Mouse (Mus musculus) MEL (cell line): ENCODE measurements at regions not wholly inside any gene's neighbourhood (a gene's known extent, or its start where the extent isn't known, plus 50 kb on each side); places are given as distances from the start of the nearest gene placed in this dataset.

Experiments used
- DNase-seq: peaks from one replicate; pipeline ENCODE4 v3.0.0; 2011; ENCODE audit warnings: low read depth, low spot score
- H3K27ac ChIP-seq: 2 replicates; pipeline ENCODE4 v1.5.1; 2012; ENCODE audit warnings: low read depth, mild to moderate bottlenecking, control low read depth, low read length, moderate library complexity; ENCODE audit not compliant: control insufficient read depth
- H3K27me3 ChIP-seq, 2 experiments: fragments of 150-350 bp in 1 of 2; sonication (generic) in 1 of 2; 2 replicates each; pipeline ENCODE4 v1.6.1; 2012; ENCODE audit warnings: low read length in 2 of 2, mild to moderate bottlenecking in 2 of 2, improper control_type of control experiment in 1 of 2, moderate library complexity in 1 of 2; ENCODE audit not compliant: insufficient read depth in 2 of 2, control insufficient read depth in 1 of 2
- H3K36me3 ChIP-seq, 2 experiments: 2 replicates each; pipeline ENCODE4 v1.6.1; 2012 to 2014; ENCODE audit warnings: low read length in 2 of 2, improper control_type of control experiment in 1 of 2, inconsistent platforms in 1 of 2, mild to moderate bottlenecking in 1 of 2; ENCODE audit not compliant: insufficient read depth in 2 of 2, control insufficient read depth in 1 of 2
- H3K4me1 ChIP-seq, 2 experiments: fragments of 150-350 bp in 1 of 2; sonication (generic) in 1 of 2; 2 replicates each; pipeline ENCODE4 v1.6.1; 2012; ENCODE audit warnings: low read length in 2 of 2, improper control_type of control experiment in 1 of 2, mild to moderate bottlenecking in 1 of 2; ENCODE audit not compliant: insufficient read depth in 2 of 2, control insufficient read depth in 1 of 2
- H3K4me3 ChIP-seq, 2 experiments: fragments of 150-350 bp in 1 of 2; sonication (generic) in 1 of 2; 2 replicates each; pipeline ENCODE4 v1.5.1; 2012; ENCODE audit warnings: low read depth in 2 of 2, low read length in 2 of 2, mild to moderate bottlenecking in 2 of 2, moderate library complexity in 2 of 2, control low read depth in 1 of 2, improper control_type of control experiment in 1 of 2; ENCODE audit not compliant: control insufficient read depth in 1 of 2, insufficient read depth in 1 of 2
- H3K79me2 ChIP-seq: 2 replicates; pipeline ENCODE4 v1.6.1; 2012; ENCODE audit warnings: mild to moderate bottlenecking, low read length, moderate library complexity; ENCODE audit not compliant: control insufficient read depth, poor library complexity, insufficient read depth
- H3K9ac ChIP-seq: 2 replicates; pipeline ENCODE4 v1.6.1; 2012; ENCODE audit warnings: low read depth, mild to moderate bottlenecking, control low read depth, low read length, moderate library complexity; ENCODE audit not compliant: control insufficient read depth, poor library complexity, severe bottlenecking
- H3K9me3 ChIP-seq: fragments of 150-350 bp; sonication (generic); replicated peaks from 2 replicates; pipeline ENCODE4 v1.6.1; 2012; ENCODE audit warnings: mild to moderate bottlenecking, low read length, improper control_type of control experiment, moderate library complexity; ENCODE audit not compliant: insufficient read depth
- BHLHE40 ChIP-seq: IDR thresholded peaks from 2 replicates; pipeline ENCODE4 v1.6.1; 2012; ENCODE audit warnings: low read depth, mild to moderate bottlenecking, inconsistent platforms, low read length, improper control_type of control experiment, borderline replicate concordance
- CHD1 ChIP-seq: IDR thresholded peaks from 2 replicates; pipeline ENCODE4 v1.6.1; 2012; ENCODE audit warnings: low read depth, mild to moderate bottlenecking, inconsistent platforms, low read length, improper control_type of control experiment
- CTCF ChIP-seq, 3 experiments: IDR thresholded peaks in 2 of 3; conservative IDR thresholded peaks in 1 of 3; 2 replicates each; pipeline ENCODE4 v1.5.1; 2011 to 2012; ENCODE audit warnings: low read length in 3 of 3, low read depth in 2 of 3, mild to moderate bottlenecking in 2 of 3, improper control_type of control experiment in 1 of 3, inconsistent platforms in 1 of 3, mixed read lengths in 1 of 3, moderate library complexity in 1 of 3; ENCODE audit not compliant: control insufficient read depth in 1 of 3, insufficient read depth in 1 of 3, poor library complexity in 1 of 3, severe bottlenecking in 1 of 3
- ELF1 ChIP-seq: IDR thresholded peaks from 2 replicates; pipeline ENCODE4 v1.6.1; 2014; ENCODE audit warnings: low read depth, mild to moderate bottlenecking, inconsistent platforms, low read length, improper control_type of control experiment, moderate library complexity
- EP300 ChIP-seq, 2 experiments: IDR thresholded peaks; 2 replicates each; pipeline ENCODE4 v1.6.1; 2011; ENCODE audit warnings: improper control_type of control experiment in 2 of 2, low read length in 2 of 2, low read depth in 1 of 2, mild to moderate bottlenecking in 1 of 2
- HCFC1 ChIP-seq: IDR thresholded peaks from 2 replicates; pipeline ENCODE4 v1.6.1; 2012; ENCODE audit warnings: low read depth, mild to moderate bottlenecking, inconsistent platforms, low read length, improper control_type of control experiment, moderate library complexity
- MAFK ChIP-seq: IDR thresholded peaks from 2 replicates; pipeline ENCODE4 v1.6.1; 2011; ENCODE audit warnings: low read depth, mild to moderate bottlenecking, low read length, improper control_type of control experiment, borderline replicate concordance
- MAX ChIP-seq: IDR thresholded peaks from 2 replicates; pipeline ENCODE4 v1.6.1; 2011; ENCODE audit warnings: low read length, improper control_type of control experiment
- MAZ ChIP-seq: IDR thresholded peaks from 2 replicates; pipeline ENCODE4 v1.6.1; 2012; ENCODE audit warnings: low read depth, mild to moderate bottlenecking, inconsistent platforms, low read length, improper control_type of control experiment
- MXI1 ChIP-seq: IDR thresholded peaks from 2 replicates; pipeline ENCODE4 v1.6.1; 2011; ENCODE audit warnings: mild to moderate bottlenecking, low read depth, low read length, improper control_type of control experiment
- MYC ChIP-seq: IDR thresholded peaks from 2 replicates; pipeline ENCODE4 v1.6.1; 2011; ENCODE audit warnings: low read depth, mild to moderate bottlenecking, low read length, improper control_type of control experiment, moderate library complexity
- NELFE ChIP-seq: IDR thresholded peaks from 2 replicates; pipeline ENCODE4 v1.6.1; 2011; ENCODE audit warnings: low read depth, low read length, improper control_type of control experiment
- NRF1 ChIP-seq: IDR thresholded peaks from 2 replicates; pipeline ENCODE4 v1.6.1; 2014; ENCODE audit warnings: low read depth, mild to moderate bottlenecking, inconsistent platforms, low read length, improper control_type of control experiment, moderate library complexity; ENCODE audit not compliant: poor library complexity, insufficient read depth, severe bottlenecking
- POLR2A ChIP-seq, 2 experiments: IDR thresholded peaks; 2 replicates each; pipeline ENCODE4 v1.6.1; 2011 to 2012; ENCODE audit warnings: low read length in 2 of 2, mild to moderate bottlenecking in 2 of 2, control low read depth in 1 of 2, improper control_type of control experiment in 1 of 2, low read depth in 1 of 2, moderate library complexity in 1 of 2; ENCODE audit not compliant: control insufficient read depth in 1 of 2, insufficient read depth in 1 of 2, poor library complexity in 1 of 2
- POLR2AphosphoS5 ChIP-seq: IDR thresholded peaks from 2 replicates; pipeline ENCODE4 v1.6.1; 2012; ENCODE audit warnings: low read depth, borderline replicate concordance, mild to moderate bottlenecking, inconsistent platforms, low read length, moderate library complexity, mixed read lengths
- RAD21 ChIP-seq: IDR thresholded peaks from 2 replicates; pipeline ENCODE4 v1.6.1; 2011; ENCODE audit warnings: mild to moderate bottlenecking, low read depth, low read length, improper control_type of control experiment
- TAL1 ChIP-seq: IDR thresholded peaks from 2 replicates; pipeline ENCODE4 v1.6.1; 2012; ENCODE audit warnings: mild to moderate bottlenecking, inconsistent platforms, low read length, moderate library complexity, mixed read lengths
- TBP ChIP-seq: IDR thresholded peaks from 2 replicates; pipeline ENCODE4 v1.8.0; 2011; ENCODE audit warnings: low read depth, low read length, improper control_type of control experiment
- TCF12 ChIP-seq: IDR thresholded peaks from 2 replicates; pipeline ENCODE4 v1.6.1; 2014; ENCODE audit warnings: low read depth, mild to moderate bottlenecking, inconsistent platforms, low read length, improper control_type of control experiment, moderate library complexity
- USF2 ChIP-seq, 2 experiments: IDR thresholded peaks; 2 replicates each; pipeline ENCODE4 v1.6.1; 2011 to 2012; ENCODE audit warnings: improper control_type of control experiment in 2 of 2, low read length in 2 of 2, borderline replicate concordance in 1 of 2, inconsistent platforms in 1 of 2, low read depth in 1 of 2, mild to moderate bottlenecking in 1 of 2; ENCODE audit not compliant: insufficient read depth in 1 of 2
- ZC3H11A ChIP-seq: IDR thresholded peaks from 2 replicates; pipeline ENCODE4 v1.6.1; 2012; ENCODE audit warnings: low read depth, mild to moderate bottlenecking, inconsistent platforms, low read length, improper control_type of control experiment
- ZMIZ1 ChIP-seq: IDR thresholded peaks from 2 replicates; pipeline ENCODE4 v1.6.1; 2012; ENCODE audit warnings: low read depth, mild to moderate bottlenecking, inconsistent platforms, low read length, improper control_type of control experiment, moderate library complexity
- ZNF384 ChIP-seq: IDR thresholded peaks from 2 replicates; pipeline ENCODE4 v1.6.1; 2012; ENCODE audit warnings: low read depth, mild to moderate bottlenecking, inconsistent platforms, low read length, improper control_type of control experiment

DNA sequence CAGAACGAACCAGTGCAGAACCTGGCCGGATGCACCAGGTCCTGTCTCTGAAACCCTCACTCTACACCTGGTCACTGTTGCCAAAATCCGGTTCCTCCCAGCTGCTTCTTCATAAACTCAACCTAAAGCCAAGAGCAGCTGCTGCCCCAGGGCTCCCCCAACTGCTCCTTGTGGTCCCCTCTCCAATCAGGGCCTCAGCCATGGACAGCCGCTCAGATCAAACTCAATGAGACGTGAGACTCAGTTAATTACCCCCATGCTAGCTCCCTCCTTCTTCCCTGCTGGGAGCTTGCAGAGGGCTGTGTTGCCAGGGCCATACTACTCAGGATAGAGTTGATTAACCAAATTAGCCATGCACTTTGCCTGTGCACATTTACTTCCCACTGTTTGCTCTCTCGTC lies 240.8 kb upstream of the Pard3b start:
- Histone ChIP-seq H3K36me3 (no peaks in the 10 kb centered on the region), H3K9ac (no peak overlapping the region), H3K27me3 (no peaks in the 10 kb centered on the region), H3K27ac (no peak overlapping the region), H3K4me3 (no peak overlapping the region), H3K79me2 (no peaks in the 10 kb centered on the region), H3K9me3 (no peaks in the 10 kb centered on the region), H3K4me1 (no peaks in the 10 kb centered on the region)
- no peak for DNase-seq
- TF ChIP-seq POLR2A (IDR thresholded peaks at IDR 0.05; ENCODE audit: control insufficient read depth in 1 of 2, insufficient read depth in 1 of 2, low read depth in 1 of 2, low read length in 2 of 2, poor library complexity in 1 of 2) (no peak), NELFE (no peak), CHD1 (no peak), MYC (no peak), ELF1 (no peak), TAL1 (no peak), ZC3H11A (no peak), HCFC1 (no peak), MXI1 (no peak), TBP (no peak), RAD21 (no peak), TCF12 (no peak), MAX (no peak), EP300 (IDR thresholded peaks at IDR 0.05; ENCODE audit: low read depth in 1 of 2, low read length in 2 of 2) (no peak), NRF1 (no peak), BHLHE40 (no peak), MAZ (no peak), USF2 (IDR thresholded peaks at IDR 0.05; ENCODE audit: borderline replicate concordance in 1 of 2, insufficient read depth in 1 of 2, low read depth in 1 of 2, low read length in 2 of 2) (no peak), MAFK (no peak)

DNA sequence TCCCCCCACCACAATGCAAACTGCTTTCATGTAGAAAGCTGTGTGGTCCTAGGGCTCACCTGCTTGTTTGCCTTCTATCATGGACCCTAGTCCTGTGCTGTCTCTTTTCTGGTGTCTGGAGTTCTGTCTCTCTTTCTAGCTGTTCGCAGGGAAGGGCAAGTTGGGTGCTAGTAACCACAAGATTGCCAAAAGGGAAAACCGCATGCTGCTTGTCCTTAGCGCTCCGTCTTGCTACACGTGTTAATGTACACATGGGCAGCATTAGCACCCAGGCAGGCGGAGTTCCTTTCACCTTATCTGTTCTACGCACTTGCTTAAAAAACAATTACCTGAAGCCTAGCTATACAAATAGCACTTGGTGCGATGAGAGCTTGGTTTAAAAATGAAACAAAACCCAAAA lies 236.3 kb upstream of the Pard3b start:
- no peak overlapping the region for H3K27ac ChIP-seq
- H3K4me1 ChIP-seq: no peaks in the 10 kb centered on the region
- no peaks in the 10 kb centered on the region for H3K9me3 ChIP-seq
- no peaks in the 10 kb centered on the region for H3K79me2 ChIP-seq
- H3K36me3 ChIP-seq: no peaks in the 10 kb centered on the region
- H3K27me3 ChIP-seq: no peaks in the 10 kb centered on the region
- H3K9ac ChIP-seq: no peak overlapping the region
- TF ChIP-seq MAZ (no peak), ZMIZ1 (no peak), POLR2AphosphoS5 (no peak), CTCF (IDR thresholded peaks at IDR 0.05 in 2 of 3, conservative IDR thresholded peaks at IDR 0.05 in 1 of 3; ENCODE audit: control insufficient read depth in 1 of 3, insufficient read depth in 1 of 3, low read depth in 2 of 3, low read length in 3 of 3, poor library complexity in 1 of 3, severe bottlenecking in 1 of 3) (no peak), ZNF384 (no peak)
- no peak for DNase-seq
- H3K4me3 ChIP-seq: no peak overlapping the region
